Mouse (Mus musculus): ENCODE measurements around the gene Pik3r6.

DNA sequence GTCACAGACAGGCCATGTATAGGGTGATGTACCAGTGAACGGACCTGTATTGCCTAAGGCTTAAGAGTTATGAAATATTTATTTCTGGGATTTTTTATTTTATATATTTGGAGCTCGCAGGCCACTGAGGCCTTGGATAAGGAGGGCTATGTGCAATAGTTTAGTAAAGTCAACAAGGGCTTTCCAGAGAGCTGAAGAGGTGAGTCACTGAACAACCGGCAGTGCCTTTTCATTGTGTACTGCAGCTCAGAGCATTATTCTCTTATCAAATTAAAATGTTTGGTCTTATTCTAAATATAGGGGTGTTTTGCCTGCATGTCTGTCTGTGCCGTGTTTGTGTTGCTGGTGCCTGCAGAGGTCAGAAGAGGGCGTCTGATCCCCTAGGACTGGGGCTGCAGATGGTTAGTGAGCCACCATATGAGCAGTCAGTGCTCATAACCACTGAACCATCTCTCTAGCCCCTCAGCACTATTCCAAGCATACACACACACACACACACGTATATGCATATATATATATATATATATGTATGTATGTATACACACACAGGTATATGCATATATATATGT, 14.5 kb upstream of the Pik3r6 start:
- TF ChIP-seq CTCF (IDR thresholded peaks at IDR 0.05; ENCODE audit: control insufficient read depth, insufficient read depth, insufficient replicate concordance, low read depth, low read length) (no peak), POLR2A (IDR thresholded peaks at IDR 0.05; ENCODE audit: control insufficient read depth, low read depth, low read length) (no peak)

All from testis, adult 2 months (tissue).